Mouse (Mus musculus) spleen, adult 18-20 months (tissue): ENCODE measurements around the gene Alkbh4.

ENCODE experiments used
- DNase-seq, 2 experiments: peaks; one replicate each; pipeline ENCODE4 v3.0.0; 2022; ENCODE audit warnings: mixed read lengths in 2 of 2

Alkbh4 gene

GRCm38 (mm10) chr5:136182049-136182448 is 46.1 kb downstream of the Alkbh4 start:
- DNase-seq, result no peak

- no peak for DNase-seq
Observed at GRCm38 (mm10) chr5:136182830-136183229, 46.9 kb downstream of the Alkbh4 start.

- no peak for DNase-seq
Observed at GRCm38 (mm10) chr5:136183766-136184165, 47.8 kb downstream of the Alkbh4 start.

- DNase-seq, result peak; percentile 53 to 74
Observed at GRCm38 (mm10) chr5:136186723-136187122, 50.8 kb downstream of the Alkbh4 start.
